Mouse (Mus musculus): Measurements from ENCODE around the gene Tusc2.

The Tusc2 gene

GRCm38 (mm10) chr9:107609433-107609830 lies 46.4 kb downstream of the Tusc2 start:
- no peak for DNase-seq (ENCODE audit: low spot score in 2 of 2)

GRCm38 (mm10) chr9:107611456-107612190 lies 48.6 kb downstream of the Tusc2 start:
- DNase-seq (ENCODE audit: low spot score in 2 of 2), result peak; percentile 65 to 73

GRCm38 (mm10) chr9:107612191-107612944 lies 49.3 kb downstream of the Tusc2 start:
- peak; percentile 97 to 99 for DNase-seq (ENCODE audit: low spot score in 2 of 2)

- DNase-seq (ENCODE audit: low spot score in 2 of 2), result no peak
These were observed 50.0 kb downstream of the Tusc2 start for GRCm38 (mm10) chr9:107612945-107613569.

- peak in 1 of 2 experiments; percentile 51 for DNase-seq (ENCODE audit: low spot score in 2 of 2)
These were observed 52.0 kb downstream of the Tusc2 start for GRCm38 (mm10) chr9:107615035-107615434.

All from heart, adult 9 months (tissue).